Mouse (Mus musculus) neutrophil, adult 5-6 weeks (primary cell): ENCODE measurements around the gene Evi5. TPM values are rescaled to one million over a fixed set of nuclear protein-coding genes. Genes with fewer than 3 reads are reported as not detected.

Source experiments
- ATAC-seq: fragments of 151-379, 151-347 bp; 2 replicates; pipeline ENCODE4 v1.8.0; 2017; ENCODE audit warnings: mild to moderate bottlenecking, moderate TSS enrichment; ENCODE audit not compliant: insufficient number of reproducible peaks, poor library complexity, low FRiP score, severe bottlenecking; ENCODE audit errors: extremely low read depth
- total RNA-seq: library from RNA; stranded (forward); fragments of 200-1000 nt; gene quantifications from 2 replicates; pipeline ENCODE4 v1.2.3, GENCODE M21; 2017

Evi5 gene
- total RNA-seq, 1 experiment from 2014 or later = 23.6 TPM

GRCm38 (mm10) chr5:107723541-107724511 is 151.1 kb downstream of the Evi5 start:
- ATAC-seq = peak; percentile 24; the same call in 1 of the 2 replicates

DNA sequence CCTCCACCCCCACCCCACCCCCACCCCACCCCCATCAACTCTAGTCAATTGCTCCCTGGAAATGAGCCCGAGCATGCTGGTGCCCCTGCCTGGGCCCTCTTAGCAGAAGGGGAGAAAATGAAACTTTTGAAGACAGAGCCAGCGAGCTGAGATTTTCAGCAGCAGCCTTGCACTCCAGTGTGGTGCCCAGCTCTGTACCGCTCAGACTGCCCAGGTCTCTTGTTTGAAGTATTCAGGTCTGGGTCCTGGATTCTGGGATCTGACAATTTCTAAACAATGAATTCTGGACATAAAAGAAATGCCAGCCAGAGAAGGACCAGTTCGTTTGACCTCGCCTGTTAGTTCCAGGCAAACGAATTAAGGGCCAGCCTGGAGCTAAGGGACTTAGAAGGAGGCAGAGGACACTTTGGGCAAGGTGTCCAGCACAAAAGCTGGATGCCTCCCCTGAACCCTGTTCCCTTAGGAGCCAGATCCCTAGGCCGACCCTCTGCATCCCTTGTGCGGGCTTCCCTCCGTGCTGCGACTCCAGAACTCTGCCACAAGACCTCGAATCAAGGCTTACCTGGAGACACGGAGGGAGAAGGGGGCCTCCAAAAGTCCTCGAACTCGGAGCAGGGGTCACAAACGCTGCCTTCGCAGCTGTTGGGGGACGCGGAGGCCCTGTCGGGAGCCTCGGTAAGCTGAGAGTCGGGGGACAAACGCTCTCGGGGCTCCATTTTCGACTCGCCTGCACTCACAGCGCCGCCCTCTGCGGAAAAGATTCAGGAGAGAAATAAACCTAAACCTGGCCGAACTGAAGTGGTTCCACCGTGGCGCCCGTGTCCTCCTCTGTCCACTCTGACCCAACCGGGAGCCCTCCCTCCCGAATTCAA is 152.0 kb downstream of the Evi5 start:
- no peak for ATAC-seq

- ATAC-seq = no peak
Measured at GRCm38 (mm10) chr5:107721638-107722011, 153.3 kb downstream of the Evi5 start.

DNA sequence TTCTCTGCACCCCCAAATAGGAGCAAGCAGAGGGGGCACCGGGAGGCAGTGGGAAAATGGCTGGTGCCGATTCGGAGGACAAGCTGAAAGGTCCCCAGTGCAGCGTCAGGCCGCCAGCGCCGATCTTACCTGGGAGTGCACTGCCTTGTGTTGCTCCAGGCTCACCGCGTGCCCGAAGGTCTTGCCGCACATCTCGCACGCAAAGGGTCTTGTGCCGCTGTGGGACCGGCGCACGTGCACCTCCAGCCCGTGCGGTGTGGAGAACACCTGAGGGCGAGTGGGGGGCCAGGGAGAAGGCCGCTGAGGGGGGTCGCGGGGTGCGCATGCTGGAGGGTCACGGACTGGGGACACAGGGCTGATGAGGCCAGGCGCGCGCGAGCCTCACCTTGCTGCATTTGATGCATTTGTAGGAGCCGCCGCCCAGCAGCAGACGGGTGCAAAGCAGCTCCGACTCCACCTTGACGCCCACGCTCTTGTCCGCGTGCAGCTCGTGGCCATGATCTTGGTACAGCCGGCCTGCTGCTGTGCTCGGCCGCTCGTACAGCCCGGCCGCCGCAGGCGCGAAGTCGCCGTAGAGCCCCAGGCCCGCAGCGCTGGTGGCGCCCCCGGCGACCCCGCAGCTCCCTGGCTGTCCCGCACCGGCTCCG is 153.8 kb downstream of the Evi5 start:
- ATAC-seq = no peak

DNA sequence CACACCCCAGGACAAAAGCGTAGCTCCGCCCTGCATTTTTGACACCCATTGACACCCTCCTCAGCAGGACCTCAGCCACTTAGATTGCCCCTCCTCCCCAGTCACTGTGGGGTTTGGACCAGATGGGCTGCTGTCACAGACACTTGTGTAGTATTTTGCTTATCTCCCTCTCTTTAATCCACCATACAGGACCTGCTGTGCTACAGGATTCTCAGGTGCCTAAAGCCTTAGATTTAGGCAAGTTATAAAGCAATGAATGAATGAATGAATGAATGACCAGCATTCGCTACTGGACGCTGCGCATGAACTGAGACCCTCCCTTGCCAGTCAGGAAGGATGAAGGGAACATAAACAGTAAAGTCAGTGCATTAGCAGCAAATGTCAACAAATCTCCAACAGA is 154.4 kb downstream of the Evi5 start:
- ATAC-seq = no peak

DNA sequence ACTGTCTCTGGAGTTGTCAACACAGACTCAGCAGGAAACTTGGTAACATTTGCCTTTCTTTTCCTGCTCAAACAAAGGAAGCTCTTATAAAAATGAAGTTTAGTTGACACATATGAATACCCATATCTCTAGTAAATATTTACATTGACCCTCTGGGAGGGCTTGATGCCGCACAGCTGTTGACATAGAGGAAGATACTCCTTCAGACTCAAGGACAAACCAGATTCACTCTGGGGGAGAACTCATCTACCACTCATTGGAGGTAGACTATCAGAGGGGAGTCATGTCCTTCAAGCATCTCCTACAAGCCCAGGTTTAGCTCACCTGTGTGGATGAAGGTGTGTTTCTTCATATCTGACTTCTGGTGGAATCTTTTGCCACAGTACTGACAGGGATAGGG is 155.1 kb downstream of the Evi5 start:
- no peak for ATAC-seq

DNA sequence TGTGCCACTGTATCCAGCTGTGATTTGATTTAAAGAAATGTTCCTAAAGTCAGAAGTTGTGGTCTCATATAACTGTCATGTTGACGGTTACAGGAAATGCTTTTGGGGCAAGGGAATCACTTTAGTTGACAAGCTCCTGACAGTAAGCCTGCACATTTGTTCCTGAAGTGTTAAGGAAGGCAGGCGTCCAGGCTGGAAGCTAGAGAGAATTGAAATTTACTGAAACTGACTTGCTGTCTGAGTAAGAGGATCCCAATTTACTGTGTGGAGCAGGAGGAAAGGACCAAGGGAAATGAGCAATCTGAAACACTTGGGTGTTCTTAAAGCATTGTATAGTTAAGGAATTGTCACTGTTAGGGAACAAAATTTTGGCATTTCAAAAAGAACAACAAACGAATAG is 155.7 kb downstream of the Evi5 start:
- ATAC-seq = no peak

GRCm38 (mm10) chr5:107717871-107718361 is 157.0 kb downstream of the Evi5 start:
- ATAC-seq = peak; percentile 40

GRCm38 (mm10) chr5:107711689-107712088 is 163.2 kb downstream of the Evi5 start:
- ATAC-seq = no peak

DNA sequence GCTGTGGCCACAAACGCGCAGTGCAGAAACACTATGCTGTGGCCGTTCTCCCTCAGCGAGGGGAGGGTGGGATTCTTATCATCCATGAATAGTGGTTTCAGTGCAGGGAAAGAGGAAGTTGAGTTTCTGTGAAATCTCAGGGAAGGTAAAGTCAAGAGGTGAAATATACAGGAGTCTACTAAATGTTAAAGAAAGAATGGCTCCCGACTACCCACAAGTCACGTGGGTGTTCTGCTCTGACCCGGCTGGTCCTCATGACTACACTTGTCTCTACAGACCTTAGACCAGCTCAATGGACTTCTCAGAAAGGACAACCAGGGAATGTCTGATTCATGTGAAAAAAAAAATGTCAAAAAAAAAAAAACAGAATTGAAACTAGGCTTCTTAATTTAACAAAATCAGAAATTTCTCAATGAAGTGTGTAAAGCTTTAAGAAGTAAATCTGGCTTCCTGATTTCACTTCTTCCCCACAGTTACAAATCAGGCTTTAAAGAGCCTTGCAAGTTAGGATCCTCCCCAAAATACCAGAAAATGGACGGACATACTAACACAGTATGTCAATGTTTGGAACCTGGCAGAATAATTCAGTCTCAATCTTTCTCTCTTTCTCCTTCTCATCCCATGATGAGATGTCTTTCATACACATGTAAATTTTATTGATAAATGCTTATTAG is 166.6 kb downstream of the Evi5 start:
- 0 out of 2 replicates have a peak, but pooled peaks have one; percentile 13 for ATAC-seq

GRCm38 (mm10) chr5:107706262-107706661 is 168.6 kb downstream of the Evi5 start:
- no peak for ATAC-seq

DNA sequence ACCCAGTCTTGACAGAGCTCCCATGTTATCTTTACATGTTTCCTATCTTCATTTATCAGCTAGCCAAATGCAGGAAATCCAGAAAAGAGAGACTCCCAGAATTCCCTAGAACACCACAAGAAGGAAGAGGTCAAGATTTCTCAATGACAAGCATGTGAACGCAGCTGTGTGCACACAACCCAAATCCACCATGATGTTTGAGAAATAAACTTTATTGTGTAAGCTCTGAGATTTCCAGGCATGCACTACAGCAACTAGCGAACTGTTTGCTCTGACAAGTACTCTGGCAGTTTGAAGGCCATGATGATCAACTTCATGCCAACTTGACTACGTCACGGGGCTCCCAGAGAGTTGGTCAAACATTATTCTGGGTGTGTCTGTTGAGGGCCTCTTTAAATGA is 169.2 kb downstream of the Evi5 start:
- ATAC-seq = no peak

- ATAC-seq = peak; percentile 21; the same call in 1 of the 2 replicates
Measured at GRCm38 (mm10) chr5:107703207-107703763, 171.6 kb downstream of the Evi5 start.

- ATAC-seq = no peak
Measured at GRCm38 (mm10) chr5:107701658-107702057, 173.2 kb downstream of the Evi5 start.

DNA sequence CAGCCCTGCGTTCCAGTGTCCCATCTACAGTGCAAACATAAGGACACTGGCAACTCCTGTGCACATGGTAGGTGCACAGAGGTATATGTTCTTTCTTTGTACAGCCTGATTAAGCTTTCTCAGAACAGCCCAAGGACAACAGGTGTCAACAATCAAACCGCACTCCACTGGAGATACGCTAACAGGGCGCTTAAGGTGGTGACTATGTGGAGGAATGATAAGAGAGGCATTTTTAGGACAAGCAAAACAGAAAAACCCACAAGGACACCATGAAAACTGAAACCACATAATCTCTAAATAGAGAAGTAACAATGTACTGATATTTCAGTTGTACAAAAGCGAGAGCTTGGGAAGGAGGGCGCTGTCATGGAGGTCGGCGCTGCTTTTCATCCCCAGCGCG is 174.0 kb downstream of the Evi5 start:
- ATAC-seq = no peak

- ATAC-seq = peak; percentile 59; the same call in 1 of the 2 replicates
Measured at GRCm38 (mm10) chr5:107698888-107699287, 176.0 kb downstream of the Evi5 start.

DNA sequence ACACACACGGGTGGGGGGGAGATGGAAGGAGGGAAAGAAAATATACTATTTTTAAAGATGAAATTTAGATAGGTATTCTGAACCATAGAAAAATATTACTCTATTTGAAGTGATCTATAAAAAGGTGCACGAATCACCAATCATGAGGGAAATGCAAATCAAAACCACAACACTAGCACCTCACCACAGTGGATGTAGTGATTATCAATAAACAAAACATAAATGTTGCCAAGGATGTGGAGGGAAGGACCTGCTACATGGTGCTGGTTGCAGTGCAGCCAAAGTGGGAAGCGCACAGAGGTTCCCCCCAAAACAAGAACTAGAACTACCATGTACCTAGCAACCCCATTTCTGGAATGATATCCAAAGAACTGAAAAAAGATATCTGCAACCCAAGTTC is 179.9 kb downstream of the Evi5 start:
- ATAC-seq = no peak
